Mouse (Mus musculus) liver, embryonic 14.5 days (tissue): Measurements from ENCODE around the gene D630039A03Rik. TPM values are rescaled to one million over a fixed set of nuclear protein-coding genes. Genes with fewer than 3 reads are reported as not detected.
A peak's percentile ranks its signal among the peaks of the same experiment; 100 is the strongest.

Experiments
- ATAC-seq: fragments of 200-750 bp; cut with Nextera tagmentation; 2 replicates; pipeline ENCODE4 v1.8.0; 2017; ENCODE audit warnings: moderate number of reproducible peaks, mild to moderate bottlenecking, moderate library complexity; ENCODE audit not compliant: insufficient read depth
- DNase-seq, 3 experiments: peaks; one replicate each; pipeline ENCODE4 v3.0.0-alpha.2; 2012 to 2013; ENCODE audit warnings: low read depth in 3 of 3, low spot score in 3 of 3
- H3K27ac ChIP-seq: fragments of 300-500 bp; sonication (generic); 2 replicates; pipeline ENCODE4 v1.5.1; 2014; ENCODE audit warnings: moderate library complexity, mild to moderate bottlenecking, control low read depth, inconsistent platforms
- H3K27me3 ChIP-seq: fragments of 300-500 bp; sonication (generic); 2 replicates; pipeline ENCODE4 v1.6.1; 2014; ENCODE audit warnings: mild to moderate bottlenecking, low read length, moderate library complexity; ENCODE audit not compliant: control insufficient read depth, insufficient read depth
- H3K36me3 ChIP-seq: fragments of 300-500 bp; sonication (generic); replicated peaks from 2 replicates; pipeline ENCODE4 v1.6.1; 2014; ENCODE audit warnings: low read depth; ENCODE audit not compliant: control insufficient read depth, insufficient read depth
- H3K4me1 ChIP-seq, 2 experiments: fragments of 200-500 bp in 1 of 2; fragments of 300-500 bp in 1 of 2; sonication (generic) in 1 of 2; replicated peaks; 2 replicates each; pipeline ENCODE4 v1.6.1; 2012 to 2014; ENCODE audit warnings: antibody characterized with exemption in 1 of 2, inconsistent platforms in 1 of 2, low read length in 1 of 2; ENCODE audit not compliant: control insufficient read depth in 2 of 2, insufficient read depth in 2 of 2
- H3K4me2 ChIP-seq: fragments of 300-500 bp; sonication (generic); 2 replicates; pipeline ENCODE4 v1.6.1; 2014; ENCODE audit warnings: low read depth, mild to moderate bottlenecking, control low read depth, moderate library complexity
- H3K4me3 ChIP-seq, 2 experiments: fragments of 200-500 bp in 1 of 2; fragments of 300-500 bp in 1 of 2; sonication (generic) in 1 of 2; 2 replicates each; pipeline ENCODE4 v1.5.1; 2012 to 2014; ENCODE audit warnings: low read depth in 2 of 2, low read length in 2 of 2, mild to moderate bottlenecking in 2 of 2, control low read depth in 1 of 2, inconsistent platforms in 1 of 2, moderate library complexity in 1 of 2; ENCODE audit not compliant: insufficient read depth in 1 of 2
- H3K9ac ChIP-seq: fragments of 300-500 bp; sonication (generic); replicated peaks from 2 replicates; pipeline ENCODE4 v1.6.1; 2014; ENCODE audit warnings: mild to moderate bottlenecking, control low read depth, moderate library complexity
- H3K9me3 ChIP-seq: fragments of 300-500 bp; sonication (generic); 2 replicates; pipeline ENCODE4 v1.6.1; 2016; ENCODE audit warnings: low read length, mixed read lengths; ENCODE audit not compliant: control insufficient read depth
- CTCF ChIP-seq: IDR thresholded peaks from 2 replicates; pipeline ENCODE4 v1.5.1; 2016; ENCODE audit warnings: antibody characterized with exemption, low read depth, control low read depth
- EP300 ChIP-seq: IDR thresholded peaks from 2 replicates; pipeline ENCODE4 v1.6.1; 2016; ENCODE audit warnings: antibody characterized with exemption, low read depth
- WGBS: fragments of 180-500 bp; shearing (Covaris S2); extraction: QIAGEN DNeasy Blood & Tissue Kit; methylation state at CpG from one replicate; pipeline ENCODE4 v1.1.7; 2014; ENCODE audit not compliant: insufficient replicate concordance; 5-methylcytosine and 5-hydroxymethylcytosine counted together
- polyA plus RNA-seq, 2 experiments: library from polyadenylated mRNA; depleted of rRNA in 1 of 2; stranded (reverse) in 1 of 2; unstranded in 1 of 2; fragments of >200 nt; fragmentation: Nextera tagmentation in 1 of 2; extraction: Ambion mirVana in 1 of 2; gene quantifications; 2 replicates each; pipeline versions ENCODE4 v1.2.1 to v1.2.3; 2012 to 2014

Gene D630039A03Rik
- 0.31 and 0.39 TPM in 2 replicates for polyA plus RNA-seq (2012; rRNA removed)
- 0.14 and 0.15 TPM in 2 replicates for polyA plus RNA-seq (2014; fragmentation: Nextera tagmentation; extraction: Ambion mirVana)

DNA sequence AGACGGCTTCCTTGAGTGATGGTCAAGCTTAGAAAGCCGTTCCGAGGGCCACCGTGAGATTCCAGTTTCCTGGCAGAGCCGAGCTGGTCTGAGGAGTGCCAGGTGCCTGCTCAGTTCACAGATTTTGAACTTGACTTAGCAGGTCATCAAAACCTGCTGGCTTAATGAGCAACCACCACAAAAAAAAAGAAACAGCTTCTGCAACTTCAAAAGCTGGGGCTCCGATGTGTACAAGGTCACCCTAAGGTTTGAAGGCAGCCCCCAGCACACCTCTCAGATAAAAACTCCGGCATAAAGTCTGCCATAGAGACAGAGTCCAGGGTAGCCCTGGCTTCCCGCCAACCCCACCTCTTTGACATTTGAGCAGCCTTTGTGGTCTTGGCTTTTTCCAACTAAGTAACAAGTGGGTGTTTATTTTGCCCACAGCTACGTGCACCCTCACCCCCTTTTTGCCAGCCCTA lies at the start of gene D630039A03Rik:
TSS of gene D630039A03Rik (minus strand) at position 97 of the 461 bp plus-strand sequence.
- H3K9ac ChIP-seq = no peak within 1 kb of the TSS
- ATAC-seq (no peak), DNase-seq (no peak)
- no peaks in the 10 kb centered on the region for H3K9me3 ChIP-seq
- no peaks in the 10 kb centered on the region for H3K36me3 ChIP-seq
- H3K4me2 ChIP-seq = peak within 1 kb of the TSS; percentile 45
- H3K4me3 ChIP-seq = peak within 1 kb of the TSS; percentile 23 to 30; a peak in 3 of 4 replicates
- no peak within 1 kb of the TSS for H3K27ac ChIP-seq
- no peaks in the 10 kb centered on the region for H3K27me3 ChIP-seq
- 26% methylated on average over 9 of the region's 9 CpGs for WGBS
- TF ChIP-seq CTCF (no peak), EP300 (no peak)
- peaks cover 0 to 2% of the 10 kb centered on the region in 2 experiments; a peak in 1 of 4 replicates for H3K4me1 ChIP-seq

- Histone ChIP-seq H3K4me3 (no peak overlapping the region), H3K27ac (no peak overlapping the region), H3K4me2 (no peak overlapping the region), H3K36me3 (no peaks in the 10 kb centered on the region), H3K9me3 (no peaks in the 10 kb centered on the region), H3K9ac (no peak overlapping the region), H3K4me1 (no peaks in the 10 kb centered on the region), H3K27me3 (no peaks in the 10 kb centered on the region)
- DNase-seq (no peak), ATAC-seq (no peak)
- 70% methylated on average over 4 of the region's 4 CpGs for whole genome bisulfite sequencing
- TF ChIP-seq EP300 (no peak), CTCF (no peak)
Observed at GRCm38 (mm10) chr4:57965516-57965915, 49.4 kb upstream of the D630039A03Rik start.

DNA sequence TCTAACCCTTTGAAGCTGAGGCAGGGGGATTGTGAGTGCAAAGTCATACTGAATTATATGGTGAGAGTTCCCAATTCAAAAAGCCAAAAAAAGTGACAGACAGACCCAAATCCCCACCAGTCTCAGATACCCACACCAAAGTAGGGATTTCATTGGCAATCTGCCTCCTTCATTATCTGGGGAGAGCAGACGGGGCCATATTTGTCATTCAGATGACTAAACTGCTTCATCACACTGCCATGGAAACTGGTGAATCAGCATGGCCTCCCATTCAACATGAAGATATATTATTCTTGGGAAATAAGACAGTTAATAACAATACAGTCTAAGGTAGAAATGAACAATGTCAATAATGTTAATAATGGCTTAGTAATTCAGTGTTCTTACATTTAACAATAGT lies 48.0 kb upstream of the D630039A03Rik start:
- TF ChIP-seq CTCF = no peak
- no peak for TF ChIP-seq EP300
- H3K4me2 ChIP-seq = no peak overlapping the region
- no peak for ATAC-seq
- no peak overlapping the region for H3K27ac ChIP-seq
- 37% methylated on average over 1 of the region's 1 CpGs for WGBS
- H3K9me3 ChIP-seq = no peaks in the 10 kb centered on the region
- DNase-seq = no peak
- H3K27me3 ChIP-seq = no peaks in the 10 kb centered on the region
- no peaks in the 10 kb centered on the region for H3K36me3 ChIP-seq
- no peak overlapping the region for H3K4me3 ChIP-seq
- H3K9ac ChIP-seq = no peak overlapping the region
- H3K4me1 ChIP-seq = no peaks in the 10 kb centered on the region

GRCm38 (mm10) chr4:57959056-57959455 lies 43.0 kb upstream of the D630039A03Rik start:
- Histone ChIP-seq H3K9me3 (no peaks in the 10 kb centered on the region), H3K9ac (no peak overlapping the region), H3K27ac (no peak overlapping the region), H3K27me3 (no peaks in the 10 kb centered on the region), H3K4me2 (no peak overlapping the region), H3K36me3 (no peaks in the 10 kb centered on the region), H3K4me1 (peaks cover 21 to 27% of the 10 kb centered on the region in 2 experiments), H3K4me3 (no peak overlapping the region)
- TF ChIP-seq EP300 = no peak
- no peak for TF ChIP-seq CTCF
- DNase-seq (no peak), ATAC-seq (no peak)
- 62% methylated on average over 8 of the region's 8 CpGs for WGBS

GRCm38 (mm10) chr4:57958098-57958497 lies 42.0 kb upstream of the D630039A03Rik start:
- H3K27me3 ChIP-seq = no peaks in the 10 kb centered on the region
- ATAC-seq (no peak), DNase-seq (no peak)
- peaks cover 27 to 35% of the 10 kb centered on the region in 2 experiments for H3K4me1 ChIP-seq
- no peak overlapping the region for H3K27ac ChIP-seq
- no peak overlapping the region; the same call in 1 of the 2 replicates for H3K4me2 ChIP-seq
- no peaks in the 10 kb centered on the region for H3K9me3 ChIP-seq
- no peak overlapping the region; the same call in 1 of the 2 replicates for H3K9ac ChIP-seq
- no peak overlapping the region for H3K4me3 ChIP-seq
- WGBS = 64% methylated on average over 9 of the region's 9 CpGs
- TF ChIP-seq EP300 (no peak), CTCF (no peak)
- no peaks in the 10 kb centered on the region for H3K36me3 ChIP-seq
